Mouse (Mus musculus) C2C12 (cell line): ENCODE results near the gene Mb.

Source experiments
- CTCF ChIP-seq: IDR thresholded peaks from one replicate; pipeline ENCODE4 v1.5.1; 2011; ENCODE audit not compliant: control insufficient read depth, insufficient read depth, insufficient read length
- MAX ChIP-seq: IDR thresholded peaks from one replicate; pipeline ENCODE4 v1.6.1; 2011; ENCODE audit warnings: mild to moderate bottlenecking, control low read depth
- MYOD1 ChIP-seq: IDR thresholded peaks from one replicate; pipeline ENCODE4 v1.6.1; 2011; ENCODE audit warnings: low read depth; ENCODE audit not compliant: control insufficient read depth, insufficient read length
- USF1 ChIP-seq: IDR thresholded peaks from one replicate; pipeline ENCODE4 v1.6.1; 2011; ENCODE audit warnings: low read depth, mild to moderate bottlenecking, control low read depth, moderate library complexity

DNA sequence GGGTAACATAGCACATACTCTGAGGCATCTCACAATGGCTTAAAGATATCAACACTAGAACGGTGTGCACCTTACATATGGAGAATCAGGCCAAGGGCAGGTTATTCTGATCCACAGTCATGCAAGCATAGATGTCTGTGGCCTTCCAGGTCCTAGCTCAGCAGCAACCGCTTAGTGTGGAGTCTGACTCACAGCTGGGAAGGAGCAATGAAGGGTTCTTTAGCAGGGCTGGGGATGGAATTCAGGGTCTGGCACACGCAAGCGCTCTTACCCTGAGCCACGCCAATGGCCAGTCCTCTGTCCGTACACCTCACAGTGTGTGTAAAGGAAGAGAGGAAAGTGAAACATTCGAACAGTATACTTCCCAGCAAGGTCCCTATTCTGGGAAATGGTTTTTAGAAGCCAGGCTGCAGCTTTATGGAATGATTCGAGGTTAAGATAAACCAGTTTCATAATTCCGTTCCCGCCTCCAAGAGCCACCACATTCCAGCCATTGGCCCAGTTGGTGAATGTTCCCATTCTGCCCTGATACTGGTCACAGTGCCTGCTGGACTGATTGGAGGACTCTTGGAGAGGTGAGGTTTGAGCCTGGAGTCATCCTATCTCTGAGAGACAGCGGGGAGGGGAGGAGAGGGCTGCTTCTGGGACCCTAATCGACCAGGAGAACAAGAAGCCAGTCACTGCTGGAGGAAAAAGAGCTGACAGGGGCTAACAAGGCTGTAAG, 5.7 kb downstream of the Mb start, which contains the start of gene Apol6:
- TF ChIP-seq CTCF: no peak
- TF ChIP-seq MYOD1: no peak
- no peak for TF ChIP-seq USF1
- no peak for TF ChIP-seq MAX
